Mouse (Mus musculus) hindbrain, embryonic 15.5 days (tissue): Measurements from ENCODE around the gene Gprc5d. TPM values are rescaled to one million over a fixed set of nuclear protein-coding genes. Genes with fewer than 3 reads are reported as not detected.

Experiments used
- ATAC-seq: fragments of 200-750 bp; cut with Nextera tagmentation; 2 replicates; pipeline ENCODE4 v1.8.0; 2017; ENCODE audit warnings: low read depth, moderate number of reproducible peaks, moderate TSS enrichment; ENCODE audit not compliant: low FRiP score
- H3K27ac ChIP-seq: fragments of 300-500 bp; sonication (generic); replicated peaks from 2 replicates; pipeline ENCODE4 v1.5.1; 2015; ENCODE audit warnings: mild to moderate bottlenecking, inconsistent platforms
- H3K27me3 ChIP-seq: fragments of 300-500 bp; sonication (generic); 2 replicates; pipeline ENCODE4 v1.6.1; 2015; ENCODE audit warnings: control low read depth, inconsistent platforms
- H3K36me3 ChIP-seq: fragments of 300-500 bp; sonication (generic); 2 replicates; pipeline ENCODE4 v1.6.1; 2015; ENCODE audit warnings: control low read depth, inconsistent platforms
- H3K4me1 ChIP-seq: fragments of 300-500 bp; sonication (generic); replicated peaks from 2 replicates; pipeline ENCODE4 v1.6.1; 2015; ENCODE audit warnings: control low read depth, inconsistent platforms
- H3K4me2 ChIP-seq: fragments of 300-500 bp; sonication (generic); 2 replicates; pipeline ENCODE4 v1.6.1; 2015; ENCODE audit warnings: moderate library complexity, mild to moderate bottlenecking, inconsistent platforms
- H3K4me3 ChIP-seq: fragments of 300-500 bp; sonication (generic); 2 replicates; pipeline ENCODE4 v1.5.1; 2015; ENCODE audit warnings: mild to moderate bottlenecking, inconsistent platforms
- H3K9ac ChIP-seq: fragments of 300-500 bp; sonication (generic); 2 replicates; pipeline ENCODE4 v1.6.1; 2015; ENCODE audit warnings: inconsistent platforms
- H3K9me3 ChIP-seq: fragments of 300-500 bp; sonication (generic); 2 replicates; pipeline ENCODE4 v1.6.1; 2016; ENCODE audit warnings: control low read depth, inconsistent platforms
- WGBS: fragments of 180-500 bp; shearing (Covaris S2); methylation state at CpG from one replicate; pipeline ENCODE4 v1.1.7; 2015; 5-methylcytosine and 5-hydroxymethylcytosine counted together
- polyA plus RNA-seq: library from polyadenylated mRNA; unstranded; fragments of >200 nt; fragmentation: Nextera tagmentation; extraction: Ambion mirVana; gene quantifications from 2 replicates; pipeline ENCODE4 v1.2.1, GENCODE M21; 2015

The Gprc5d gene
- polyA plus RNA-seq, 1 experiment from 2014 or later = not detected

DNA sequence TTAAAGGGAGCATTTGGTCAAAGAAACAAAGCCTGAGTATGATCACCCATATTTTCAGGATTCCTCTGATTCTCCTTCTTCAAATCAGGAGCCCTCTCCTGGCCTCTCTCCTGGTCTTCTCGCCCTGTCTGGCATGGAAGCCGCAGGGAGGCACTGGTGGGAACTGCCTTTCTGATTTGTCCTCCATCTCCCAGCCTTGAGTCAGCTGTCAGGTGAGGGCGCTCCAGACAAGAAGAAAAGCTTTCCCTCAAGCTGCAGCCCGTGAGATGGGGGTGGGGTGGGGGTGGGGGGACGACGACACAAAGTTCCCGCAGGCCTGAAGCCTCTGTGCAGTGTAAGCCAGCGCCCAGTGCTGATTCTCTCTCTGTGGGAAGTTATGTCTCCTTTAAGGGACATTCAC is 28.3 kb downstream of the Gprc5d start:
- Histone ChIP-seq H3K9me3 (no peaks in the 10 kb centered on the region), H3K4me1 (0 out of 2 replicates have a peak, but pooled peaks cover 8% of the 10 kb centered on the region), H3K27ac (no peak overlapping the region), H3K4me2 (no peak overlapping the region), H3K4me3 (no peak overlapping the region), H3K36me3 (no peaks in the 10 kb centered on the region), H3K9ac (no peak overlapping the region), H3K27me3 (no peaks in the 10 kb centered on the region)
- WGBS = 25% methylated on average over 8 of the region's 8 CpGs
- no peak for ATAC-seq

DNA sequence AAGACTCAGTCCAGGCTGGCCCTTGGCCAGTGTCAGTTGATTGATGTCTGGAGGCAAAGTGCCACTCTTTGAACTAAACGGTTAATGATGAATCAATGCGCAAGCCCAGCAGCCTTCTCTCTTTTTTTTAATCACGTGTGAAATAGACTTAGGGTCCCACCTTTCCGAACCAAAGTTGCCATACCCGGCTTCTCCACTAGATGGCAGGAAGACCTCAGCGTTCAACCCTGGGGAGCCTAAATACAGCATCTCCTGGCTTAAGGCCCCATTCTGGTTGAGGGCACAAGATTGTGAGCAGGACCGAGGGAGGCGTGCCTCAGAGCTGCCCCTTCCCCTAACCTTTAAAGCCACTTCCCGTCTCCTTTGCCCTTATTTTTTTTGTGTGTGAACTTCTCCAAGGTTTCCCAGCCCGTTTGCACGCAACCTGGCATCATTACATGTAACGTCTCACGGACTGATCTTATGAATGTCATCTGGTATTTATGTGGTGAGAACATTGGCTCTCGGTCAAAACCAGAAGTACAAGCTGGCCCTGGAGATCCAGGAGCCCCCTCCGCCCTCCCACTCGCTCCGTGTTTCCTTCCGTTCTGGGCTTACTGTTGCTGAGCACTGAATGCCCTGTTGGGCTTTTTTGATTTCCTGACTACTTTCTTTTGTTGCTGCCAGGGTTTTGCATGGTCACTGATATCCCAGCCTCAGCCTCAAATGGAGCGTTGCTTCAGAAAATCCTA is 30.2 kb downstream of the Gprc5d start:
- no peak overlapping the region for H3K27ac ChIP-seq
- peak overlapping the region; percentile 50 for H3K4me2 ChIP-seq
- H3K9ac ChIP-seq = no peak overlapping the region; the same call in 1 of the 2 replicates
- no peaks in the 10 kb centered on the region for H3K9me3 ChIP-seq
- H3K36me3 ChIP-seq = no peaks in the 10 kb centered on the region
- WGBS = 20% methylated on average over 19 of the region's 19 CpGs
- peak; percentile 92 for ATAC-seq
- H3K27me3 ChIP-seq = no peaks in the 10 kb centered on the region
- peak overlapping the region; percentile 3; the same call in 1 of the 2 replicates for H3K4me3 ChIP-seq
- H3K4me1 ChIP-seq = 0 out of 2 replicates have a peak, but pooled peaks cover 8% of the 10 kb centered on the region

DNA sequence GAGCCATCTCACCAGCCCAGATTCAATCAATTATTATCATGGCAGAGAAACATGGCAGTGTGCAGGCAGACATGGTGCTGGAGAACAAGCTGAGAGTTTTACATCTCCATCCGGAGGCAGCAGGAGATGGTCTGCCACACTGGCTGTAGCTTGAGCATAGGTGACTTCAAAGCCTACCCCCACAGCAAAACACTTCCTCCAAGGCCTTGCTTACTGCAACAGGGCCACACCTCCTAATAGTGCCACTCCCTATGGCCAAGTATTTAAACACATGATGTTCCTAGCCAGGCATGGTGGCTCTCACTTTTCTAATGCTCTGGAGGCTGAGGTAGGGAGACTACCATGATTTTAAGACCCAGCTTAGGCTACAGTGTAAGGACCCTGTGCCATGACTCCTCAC is 32.4 kb downstream of the Gprc5d start:
- WGBS = 89% methylated on average over 1 of the region's 1 CpGs
- Histone ChIP-seq H3K27me3 (no peaks in the 10 kb centered on the region), H3K9me3 (no peaks in the 10 kb centered on the region), H3K4me2 (no peak overlapping the region), H3K9ac (no peak overlapping the region), H3K4me1 (0 out of 2 replicates have a peak, but pooled peaks cover 8% of the 10 kb centered on the region), H3K4me3 (no peak overlapping the region), H3K27ac (no peak overlapping the region), H3K36me3 (no peaks in the 10 kb centered on the region)
- ATAC-seq = no peak

DNA sequence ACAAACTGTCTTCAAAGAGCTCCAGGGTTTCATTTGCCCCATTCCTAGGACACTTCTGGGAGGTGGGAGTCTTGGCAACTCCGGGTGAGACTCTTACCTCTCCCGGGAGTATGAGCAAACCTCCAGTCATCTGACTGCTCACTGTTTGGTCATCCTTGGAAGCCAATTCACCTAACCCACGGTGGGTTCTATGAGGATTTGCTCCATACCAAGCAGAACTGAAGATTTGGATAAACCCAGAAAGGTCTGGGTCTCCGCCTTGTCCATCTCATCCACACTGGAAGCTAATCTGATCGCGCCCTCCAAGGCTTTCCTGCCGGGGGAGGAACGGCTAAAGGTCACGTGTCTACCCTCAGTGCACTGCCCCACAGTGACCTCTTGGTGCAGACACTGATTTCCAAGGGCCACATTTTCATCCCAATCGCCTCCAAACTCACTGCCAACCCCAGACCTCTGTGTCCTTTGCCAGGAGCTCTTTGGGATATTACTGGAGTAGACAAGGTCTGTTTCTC is 34.0 kb downstream of the Gprc5d start:
- Histone ChIP-seq H3K27me3 (no peaks in the 10 kb centered on the region), H3K4me2 (no peak overlapping the region), H3K4me3 (no peak overlapping the region), H3K9me3 (no peaks in the 10 kb centered on the region), H3K27ac (no peak overlapping the region), H3K4me1 (0 out of 2 replicates have a peak, but pooled peaks cover 8% of the 10 kb centered on the region), H3K36me3 (no peaks in the 10 kb centered on the region), H3K9ac (no peak overlapping the region)
- ATAC-seq = no peak
- WGBS = 77% methylated on average over 10 of the region's 10 CpGs

DNA sequence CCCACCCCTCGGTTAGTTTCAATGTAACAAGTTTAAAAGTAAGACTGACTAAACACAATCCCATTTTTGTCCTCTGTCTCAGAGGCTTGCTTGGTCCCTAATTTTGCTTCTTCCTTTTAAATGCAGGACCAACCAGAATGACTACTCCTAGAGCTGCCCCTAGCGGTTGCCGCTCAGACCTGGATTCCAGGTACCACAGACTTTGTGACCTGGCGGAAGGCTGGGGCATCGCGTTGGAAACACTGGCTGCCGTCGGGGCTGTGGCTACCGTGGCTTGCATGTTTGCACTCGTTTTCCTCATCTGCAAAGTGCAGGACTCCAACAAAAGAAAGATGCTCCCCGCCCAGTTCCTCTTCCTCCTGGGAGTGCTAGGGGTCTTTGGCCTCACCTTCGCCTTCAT is 39.7 kb downstream of the Gprc5d start:
- Histone ChIP-seq H3K9ac (no peak overlapping the region), H3K4me1 (no peaks in the 10 kb centered on the region), H3K27me3 (no peaks in the 10 kb centered on the region), H3K36me3 (no peaks in the 10 kb centered on the region), H3K4me3 (no peak overlapping the region), H3K27ac (no peak overlapping the region), H3K9me3 (no peaks in the 10 kb centered on the region), H3K4me2 (no peak overlapping the region)
- 60% methylated on average over 12 of the region's 12 CpGs for WGBS
- no peak for ATAC-seq

DNA sequence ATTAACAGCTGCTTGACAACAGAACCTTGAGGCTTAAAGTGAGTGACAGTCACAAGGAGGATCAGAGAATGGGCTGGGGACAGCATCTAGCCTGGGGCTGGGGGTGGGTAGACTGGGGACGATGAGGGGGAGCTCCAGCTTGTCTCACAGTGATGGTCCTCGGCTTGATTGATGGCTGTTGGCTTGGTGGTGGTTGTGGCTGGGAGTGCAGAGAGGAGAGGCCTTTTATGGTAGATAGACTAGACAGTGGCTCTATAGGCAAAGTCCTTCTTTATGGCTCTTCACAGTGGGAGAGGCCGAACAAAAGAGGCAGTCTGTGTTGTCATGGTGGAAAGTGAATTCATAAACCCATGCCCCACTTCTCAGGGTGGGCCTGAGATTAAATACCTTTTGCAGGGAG is 41.9 kb downstream of the Gprc5d start:
- Histone ChIP-seq H3K9ac (no peak overlapping the region), H3K4me3 (no peak overlapping the region), H3K36me3 (no peaks in the 10 kb centered on the region), H3K27ac (no peak overlapping the region), H3K4me1 (no peaks in the 10 kb centered on the region), H3K27me3 (no peaks in the 10 kb centered on the region), H3K4me2 (no peak overlapping the region), H3K9me3 (no peaks in the 10 kb centered on the region)
- 21% methylated on average over 3 of the region's 3 CpGs for WGBS
- no peak for ATAC-seq

DNA sequence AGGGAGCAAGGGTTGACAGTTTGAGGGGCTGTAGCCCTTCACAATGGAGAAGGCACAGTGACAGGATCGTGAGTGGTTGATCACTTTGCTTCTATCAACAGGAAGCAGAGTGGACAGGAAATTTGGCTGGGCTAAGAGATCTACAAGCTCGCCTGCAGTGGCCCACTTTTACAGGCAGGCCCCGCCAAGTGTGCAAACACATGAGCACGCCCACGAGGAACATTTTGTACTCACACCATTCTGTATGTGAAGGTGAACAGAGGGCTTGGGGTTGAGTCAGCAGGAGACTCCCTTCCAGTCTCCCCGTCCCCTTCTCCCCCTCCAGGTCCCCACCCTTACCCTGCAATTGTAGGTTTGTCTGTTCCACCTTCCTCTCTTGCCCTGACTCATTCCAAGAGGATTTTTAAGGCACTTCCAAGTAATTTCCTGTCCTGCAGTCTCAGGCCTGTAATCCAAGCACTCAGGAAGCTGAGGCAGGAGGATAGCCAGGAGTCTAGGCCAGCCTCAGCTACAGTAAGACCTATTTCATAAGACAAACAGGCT is 43.6 kb downstream of the Gprc5d start:
- Histone ChIP-seq H3K27me3 (no peaks in the 10 kb centered on the region), H3K9ac (no peak overlapping the region), H3K27ac (no peak overlapping the region), H3K9me3 (no peaks in the 10 kb centered on the region), H3K4me3 (no peak overlapping the region), H3K4me1 (no peaks in the 10 kb centered on the region), H3K4me2 (no peak overlapping the region), H3K36me3 (no peaks in the 10 kb centered on the region)
- WGBS = 90% methylated on average over 6 of the region's 6 CpGs
- ATAC-seq = no peak

DNA sequence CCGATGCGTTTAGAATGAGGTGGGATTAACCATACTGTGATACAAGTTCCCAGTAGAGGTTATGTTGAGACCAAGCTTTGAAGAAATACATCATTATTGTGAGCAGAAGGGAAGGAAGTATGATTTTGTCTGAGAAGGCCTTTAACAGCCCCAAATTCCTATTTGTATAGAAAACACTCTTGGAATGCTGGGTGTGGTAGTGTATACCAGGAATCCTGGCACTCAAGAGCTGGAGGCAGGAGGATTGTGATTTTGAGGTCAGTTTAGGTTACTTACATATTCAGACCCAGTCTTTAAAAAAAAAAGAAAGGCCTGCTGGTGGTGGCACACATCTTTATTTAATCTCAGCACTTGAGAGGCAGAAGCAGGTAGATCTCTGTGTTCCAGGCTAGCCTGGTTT is 47.7 kb downstream of the Gprc5d start:
- Histone ChIP-seq H3K9me3 (no peaks in the 10 kb centered on the region), H3K4me2 (no peak overlapping the region), H3K9ac (no peak overlapping the region), H3K36me3 (no peaks in the 10 kb centered on the region), H3K4me3 (no peak overlapping the region), H3K4me1 (peaks cover 4% of the 10 kb centered on the region; the same call in 1 of the 2 replicates), H3K27ac (no peak overlapping the region), H3K27me3 (peaks cover 8% of the 10 kb centered on the region; the same call in 1 of the 2 replicates)
- 80% methylated on average over 2 of the region's 2 CpGs for WGBS
- no peak for ATAC-seq

DNA sequence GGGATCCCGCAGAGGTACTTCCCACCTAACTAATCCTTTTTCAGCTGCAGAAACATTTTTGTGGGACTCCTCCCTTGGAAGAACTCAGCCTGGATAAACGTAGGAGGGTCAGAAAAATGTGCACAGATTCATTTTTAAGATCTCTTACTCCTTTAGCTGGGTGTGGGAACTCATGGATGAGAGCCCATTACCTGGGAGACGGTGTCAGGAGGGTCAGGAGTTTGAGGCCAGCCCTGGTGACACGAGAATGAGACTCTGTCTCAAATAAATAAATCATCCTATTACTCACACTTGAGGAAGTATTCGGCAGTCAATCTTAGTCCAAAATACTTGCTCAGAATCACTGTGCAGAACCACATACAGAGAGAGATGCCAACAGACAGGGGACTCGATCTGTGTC is 48.2 kb downstream of the Gprc5d start:
- Histone ChIP-seq H3K36me3 (no peaks in the 10 kb centered on the region), H3K4me3 (no peak overlapping the region), H3K4me1 (peaks cover 9% of the 10 kb centered on the region), H3K4me2 (no peak overlapping the region), H3K27me3 (peaks cover 12% of the 10 kb centered on the region), H3K9ac (no peak overlapping the region), H3K27ac (no peak overlapping the region), H3K9me3 (no peaks in the 10 kb centered on the region)
- WGBS = 50% methylated on average over 6 of the region's 6 CpGs
- ATAC-seq = no peak

DNA sequence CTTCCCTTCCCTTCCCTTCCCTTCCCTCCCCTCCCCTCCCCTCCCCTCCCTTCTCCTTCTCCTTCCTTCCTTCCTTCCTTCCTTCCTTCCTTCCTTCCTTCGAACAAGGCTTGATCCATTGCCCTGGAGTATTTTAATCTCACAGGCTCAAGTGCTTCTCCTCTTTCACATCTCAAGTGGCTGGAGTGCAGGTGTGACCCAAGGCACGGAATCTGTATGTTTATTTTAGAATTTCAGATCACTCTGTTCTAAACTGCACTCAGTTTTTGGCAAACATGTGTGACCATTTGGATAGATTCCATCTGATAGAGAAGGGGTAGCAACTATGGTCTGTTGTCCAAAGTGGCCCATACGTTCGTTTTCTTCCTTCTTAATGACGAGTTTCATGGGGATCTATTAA is 49.9 kb downstream of the Gprc5d start:
- Histone ChIP-seq H3K4me3 (no peak overlapping the region), H3K27me3 (peaks cover 21% of the 10 kb centered on the region), H3K27ac (no peak overlapping the region), H3K9ac (no peak overlapping the region), H3K36me3 (no peaks in the 10 kb centered on the region), H3K9me3 (no peaks in the 10 kb centered on the region), H3K4me1 (peaks cover 9% of the 10 kb centered on the region), H3K4me2 (no peak overlapping the region)
- no peak for ATAC-seq
- WGBS = 83% methylated on average over 5 of the region's 5 CpGs

DNA sequence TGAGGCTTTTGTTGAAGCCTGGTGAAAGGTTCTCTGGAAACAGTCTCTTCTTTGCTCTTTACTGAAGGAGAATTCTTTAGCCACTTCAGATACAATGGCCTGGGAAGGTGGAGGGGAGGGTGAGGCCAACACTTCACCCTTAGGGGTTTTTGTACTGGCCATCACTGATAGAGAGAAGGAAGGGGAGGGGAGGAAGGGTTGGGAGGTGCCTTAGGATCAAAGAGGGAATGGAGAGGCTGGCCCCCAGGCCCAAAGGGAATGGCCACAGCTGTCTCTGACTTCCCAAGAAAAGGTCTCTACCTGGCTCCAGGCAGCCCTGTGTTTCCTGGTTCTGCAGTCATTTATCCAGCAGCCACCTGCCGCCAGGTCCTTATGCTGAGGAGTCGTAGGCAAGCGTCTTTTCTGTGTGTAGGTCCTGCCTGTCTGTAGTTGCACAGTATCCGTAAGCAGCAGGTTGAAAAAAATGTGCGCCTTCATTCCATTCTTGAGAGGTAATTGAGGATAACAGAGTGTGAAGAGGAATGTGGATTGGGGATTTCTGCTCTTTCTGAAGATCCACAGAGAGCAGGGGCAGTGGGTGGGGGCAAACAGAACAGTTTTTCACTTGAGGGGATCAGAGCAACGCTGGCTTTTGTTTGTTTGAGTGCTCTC is 51.2 kb downstream of the Gprc5d start:
- Histone ChIP-seq H3K36me3 (no peaks in the 10 kb centered on the region), H3K4me1 (peaks cover 9% of the 10 kb centered on the region), H3K27me3 (peaks cover 21% of the 10 kb centered on the region), H3K9ac (no peak overlapping the region), H3K4me3 (no peak overlapping the region), H3K4me2 (no peak overlapping the region), H3K9me3 (no peaks in the 10 kb centered on the region), H3K27ac (no peak overlapping the region)
- WGBS = 24% methylated on average over 6 of the region's 6 CpGs
- no peak for ATAC-seq
